Mouse (Mus musculus) MEL (cell line): ENCODE results near the gene Clmp. TPM values are rescaled to one million over a fixed set of nuclear protein-coding genes. Genes with fewer than 3 reads are reported as not detected.
"Not testable (repeated sequence)": the region's sequence is repeated elsewhere in the genome, so short reads cannot be mapped to it uniquely, and the experiment has no call there.

ENCODE experiments used
- DNase-seq: peaks from one replicate; pipeline ENCODE4 v3.0.0; 2011; ENCODE audit warnings: low read depth, low spot score
- H3K27ac ChIP-seq: 2 replicates; pipeline ENCODE4 v1.5.1; 2012; ENCODE audit warnings: low read depth, mild to moderate bottlenecking, control low read depth, low read length, moderate library complexity; ENCODE audit not compliant: control insufficient read depth
- H3K27me3 ChIP-seq, 2 experiments: fragments of 150-350 bp in 1 of 2; sonication (generic) in 1 of 2; 2 replicates each; pipeline ENCODE4 v1.6.1; 2012; ENCODE audit warnings: low read length in 2 of 2, mild to moderate bottlenecking in 2 of 2, improper control_type of control experiment in 1 of 2, moderate library complexity in 1 of 2; ENCODE audit not compliant: insufficient read depth in 2 of 2, control insufficient read depth in 1 of 2
- H3K36me3 ChIP-seq, 2 experiments: 2 replicates each; pipeline ENCODE4 v1.6.1; 2012 to 2014; ENCODE audit warnings: low read length in 2 of 2, improper control_type of control experiment in 1 of 2, inconsistent platforms in 1 of 2, mild to moderate bottlenecking in 1 of 2; ENCODE audit not compliant: insufficient read depth in 2 of 2, control insufficient read depth in 1 of 2
- H3K4me1 ChIP-seq, 2 experiments: fragments of 150-350 bp in 1 of 2; sonication (generic) in 1 of 2; 2 replicates each; pipeline ENCODE4 v1.6.1; 2012; ENCODE audit warnings: low read length in 2 of 2, improper control_type of control experiment in 1 of 2, mild to moderate bottlenecking in 1 of 2; ENCODE audit not compliant: insufficient read depth in 2 of 2, control insufficient read depth in 1 of 2
- H3K4me3 ChIP-seq, 2 experiments: fragments of 150-350 bp in 1 of 2; sonication (generic) in 1 of 2; 2 replicates each; pipeline ENCODE4 v1.5.1; 2012; ENCODE audit warnings: low read depth in 2 of 2, low read length in 2 of 2, mild to moderate bottlenecking in 2 of 2, moderate library complexity in 2 of 2, control low read depth in 1 of 2, improper control_type of control experiment in 1 of 2; ENCODE audit not compliant: control insufficient read depth in 1 of 2, insufficient read depth in 1 of 2
- H3K79me2 ChIP-seq: 2 replicates; pipeline ENCODE4 v1.6.1; 2012; ENCODE audit warnings: mild to moderate bottlenecking, low read length, moderate library complexity; ENCODE audit not compliant: control insufficient read depth, poor library complexity, insufficient read depth
- H3K9ac ChIP-seq: 2 replicates; pipeline ENCODE4 v1.6.1; 2012; ENCODE audit warnings: low read depth, mild to moderate bottlenecking, control low read depth, low read length, moderate library complexity; ENCODE audit not compliant: control insufficient read depth, poor library complexity, severe bottlenecking
- H3K9me3 ChIP-seq: fragments of 150-350 bp; sonication (generic); replicated peaks from 2 replicates; pipeline ENCODE4 v1.6.1; 2012; ENCODE audit warnings: mild to moderate bottlenecking, low read length, improper control_type of control experiment, moderate library complexity; ENCODE audit not compliant: insufficient read depth
- BHLHE40 ChIP-seq: IDR thresholded peaks from 2 replicates; pipeline ENCODE4 v1.6.1; 2012; ENCODE audit warnings: low read depth, mild to moderate bottlenecking, inconsistent platforms, low read length, improper control_type of control experiment, borderline replicate concordance
- CHD2 ChIP-seq: IDR thresholded peaks from 2 replicates; pipeline ENCODE4 v1.6.1; 2011; ENCODE audit warnings: low read length, improper control_type of control experiment
- ELF1 ChIP-seq: IDR thresholded peaks from 2 replicates; pipeline ENCODE4 v1.6.1; 2014; ENCODE audit warnings: low read depth, mild to moderate bottlenecking, inconsistent platforms, low read length, improper control_type of control experiment, moderate library complexity
- GATA1 ChIP-seq: IDR thresholded peaks from 2 replicates; pipeline ENCODE4 v1.6.1; 2011; ENCODE audit warnings: low read depth, low read length, improper control_type of control experiment
- JUND ChIP-seq: IDR thresholded peaks from 2 replicates; pipeline ENCODE4 v1.6.1; 2011; ENCODE audit warnings: low read depth, mild to moderate bottlenecking, improper control_type of control experiment, low read length
- KAT2A ChIP-seq: conservative IDR thresholded peaks from 2 replicates; pipeline ENCODE4 v1.6.1; 2012; ENCODE audit warnings: low read depth, low read length, improper control_type of control experiment, inconsistent platforms
- MAFK ChIP-seq: IDR thresholded peaks from 2 replicates; pipeline ENCODE4 v1.6.1; 2011; ENCODE audit warnings: low read depth, mild to moderate bottlenecking, low read length, improper control_type of control experiment, borderline replicate concordance
- MAX ChIP-seq: IDR thresholded peaks from 2 replicates; pipeline ENCODE4 v1.6.1; 2011; ENCODE audit warnings: low read length, improper control_type of control experiment
- MAZ ChIP-seq: IDR thresholded peaks from 2 replicates; pipeline ENCODE4 v1.6.1; 2012; ENCODE audit warnings: low read depth, mild to moderate bottlenecking, inconsistent platforms, low read length, improper control_type of control experiment
- MEF2A ChIP-seq: IDR thresholded peaks from 2 replicates; pipeline ENCODE4 v1.6.1; 2014; ENCODE audit warnings: low read depth, mild to moderate bottlenecking, inconsistent platforms, low read length, improper control_type of control experiment; ENCODE audit not compliant: poor library complexity, insufficient replicate concordance, severe bottlenecking; ENCODE audit errors: extremely low read depth
- NELFE ChIP-seq: IDR thresholded peaks from 2 replicates; pipeline ENCODE4 v1.6.1; 2011; ENCODE audit warnings: low read depth, low read length, improper control_type of control experiment
- NRF1 ChIP-seq: IDR thresholded peaks from 2 replicates; pipeline ENCODE4 v1.6.1; 2014; ENCODE audit warnings: low read depth, mild to moderate bottlenecking, inconsistent platforms, low read length, improper control_type of control experiment, moderate library complexity; ENCODE audit not compliant: poor library complexity, insufficient read depth, severe bottlenecking
- POLR2A ChIP-seq, 2 experiments: IDR thresholded peaks; 2 replicates each; pipeline ENCODE4 v1.6.1; 2011 to 2012; ENCODE audit warnings: low read length in 2 of 2, mild to moderate bottlenecking in 2 of 2, control low read depth in 1 of 2, improper control_type of control experiment in 1 of 2, low read depth in 1 of 2, moderate library complexity in 1 of 2; ENCODE audit not compliant: control insufficient read depth in 1 of 2, insufficient read depth in 1 of 2, poor library complexity in 1 of 2
- RCOR1 ChIP-seq: IDR thresholded peaks from 2 replicates; pipeline ENCODE4 v1.6.1; 2012; ENCODE audit warnings: low read depth, mild to moderate bottlenecking, inconsistent platforms, low read length, improper control_type of control experiment
- SIN3A ChIP-seq: IDR thresholded peaks from 2 replicates; pipeline ENCODE4 v1.6.1; 2012; ENCODE audit warnings: low read length, improper control_type of control experiment, inconsistent platforms
- TBP ChIP-seq: IDR thresholded peaks from 2 replicates; pipeline ENCODE4 v1.8.0; 2011; ENCODE audit warnings: low read depth, low read length, improper control_type of control experiment
- USF1 ChIP-seq: IDR thresholded peaks from 2 replicates; pipeline ENCODE4 v1.6.1; 2014; ENCODE audit warnings: low read depth, mild to moderate bottlenecking, inconsistent platforms, low read length, improper control_type of control experiment, moderate library complexity
- ZC3H11A ChIP-seq: IDR thresholded peaks from 2 replicates; pipeline ENCODE4 v1.6.1; 2012; ENCODE audit warnings: low read depth, mild to moderate bottlenecking, inconsistent platforms, low read length, improper control_type of control experiment
- ZNF384 ChIP-seq: IDR thresholded peaks from 2 replicates; pipeline ENCODE4 v1.6.1; 2012; ENCODE audit warnings: low read depth, mild to moderate bottlenecking, inconsistent platforms, low read length, improper control_type of control experiment
- polyA plus RNA-seq, 2 experiments: library from polyadenylated mRNA; stranded (reverse) in 1 of 2; unstranded in 1 of 2; fragments of >175 nt in 1 of 2; fragments of >200 nt in 1 of 2; gene quantifications; 2 replicates each; pipeline versions ENCODE4 v1.2.1 to v1.2.4; 2012; ENCODE audit warnings: low replicate concordance in 2 of 2, low read depth in 1 of 2; ENCODE audit not compliant: insufficient read length in 2 of 2, insufficient read depth in 1 of 2, missing spikeins in 1 of 2
- total RNA-seq: library from RNA; depleted of rRNA; stranded (reverse); fragments of 300-350 nt; gene quantifications from 2 replicates; pipeline ENCODE4 v1.2.3, GENCODE M21; 2012

Clmp gene
- total and polyA plus RNA-seq, 3 experiments = not detected

DNA sequence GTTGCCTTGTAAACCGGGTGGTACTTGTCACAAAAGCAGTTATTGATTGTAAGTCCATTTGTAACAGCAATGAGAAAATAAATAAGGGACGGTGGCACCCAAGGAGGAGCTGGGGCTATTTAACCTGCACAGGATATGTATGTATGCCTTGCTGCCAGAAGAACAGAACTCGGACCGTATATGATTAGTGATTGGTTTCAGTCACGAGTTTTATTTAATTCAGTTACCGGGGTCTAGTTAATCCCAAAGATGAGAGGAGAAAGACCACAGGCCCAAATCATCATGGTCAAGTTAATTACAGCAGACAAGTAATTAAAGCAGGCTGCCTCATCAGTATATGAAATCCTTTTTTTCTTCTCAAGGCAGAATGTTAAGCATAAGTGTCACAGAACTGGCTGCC, 99.7 kb downstream of the Clmp start:
- H3K4me1 ChIP-seq = peaks cover 0 to 6% of the 10 kb centered on the region in 2 experiments; a peak in 2 of 4 replicates
- H3K36me3 ChIP-seq = peaks cover 0 to 2% of the 10 kb centered on the region in 2 experiments; a peak in 1 of 4 replicates
- H3K27me3 ChIP-seq = peaks cover 3% of the 10 kb centered on the region in 2 experiments
- no peak overlapping the region for H3K27ac ChIP-seq
- no peaks in the 10 kb centered on the region for H3K9me3 ChIP-seq
- H3K4me3 ChIP-seq = no peak overlapping the region
- TF ChIP-seq RCOR1 (no peak), CHD2 (no peak), NRF1 (no peak), MAFK (no peak), ZC3H11A (no peak), MAZ (no peak), BHLHE40 (no peak), MEF2A (no peak), SIN3A (no peak), USF1 (no peak), MAX (no peak), JUND (no peak), ZNF384 (no peak), TBP (no peak), POLR2A (IDR thresholded peaks at IDR 0.05; ENCODE audit: control insufficient read depth in 1 of 2, insufficient read depth in 1 of 2, low read depth in 1 of 2, low read length in 2 of 2, poor library complexity in 1 of 2) (no peak), KAT2A (no peak), NELFE (no peak), GATA1 (no peak), ELF1 (no peak)
- no peaks in the 10 kb centered on the region for H3K79me2 ChIP-seq
- no peak overlapping the region for H3K9ac ChIP-seq
- no peak for DNase-seq

DNA sequence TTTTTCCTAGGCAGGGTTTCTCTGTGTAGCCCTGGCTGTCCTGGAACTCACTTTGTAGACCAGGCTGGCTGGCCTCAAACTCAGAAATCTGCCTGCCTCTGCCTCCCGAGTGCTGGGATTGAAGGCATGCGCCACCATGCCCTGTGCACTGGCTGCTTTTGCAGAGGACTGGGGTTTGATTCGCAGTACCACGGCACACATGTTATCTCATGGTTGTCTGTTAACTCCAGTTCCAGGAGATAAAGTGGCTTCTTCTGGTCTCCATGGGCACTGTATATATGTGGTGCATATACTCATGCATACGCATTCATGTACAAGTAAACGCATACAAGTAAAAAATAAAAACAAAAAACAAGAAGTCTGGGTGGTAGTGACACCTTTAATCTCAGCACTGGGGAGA, 101.1 kb downstream of the Clmp start:
- not testable (repeated sequence) for H3K36me3 ChIP-seq, H3K9me3 ChIP-seq, H3K4me3 ChIP-seq, H3K9ac ChIP-seq, H3K27ac ChIP-seq, DNase-seq, H3K4me1 ChIP-seq, H3K27me3 ChIP-seq, H3K79me2 ChIP-seq
